Mouse (Mus musculus): ENCODE results near the gene Rapgef2.
A peak's percentile ranks its signal among the peaks of the same experiment; 100 is the strongest.
"Not testable (repeated sequence)": the region's sequence is repeated elsewhere in the genome, so short reads cannot be mapped to it uniquely, and the experiment has no call there.

Rapgef2 gene

GRCm38 (mm10) chr3:79203178-79203577 is 83.1 kb downstream of the Rapgef2 start:
- DNase-seq (ENCODE audit: low spot score) = peak; percentile 90

DNA sequence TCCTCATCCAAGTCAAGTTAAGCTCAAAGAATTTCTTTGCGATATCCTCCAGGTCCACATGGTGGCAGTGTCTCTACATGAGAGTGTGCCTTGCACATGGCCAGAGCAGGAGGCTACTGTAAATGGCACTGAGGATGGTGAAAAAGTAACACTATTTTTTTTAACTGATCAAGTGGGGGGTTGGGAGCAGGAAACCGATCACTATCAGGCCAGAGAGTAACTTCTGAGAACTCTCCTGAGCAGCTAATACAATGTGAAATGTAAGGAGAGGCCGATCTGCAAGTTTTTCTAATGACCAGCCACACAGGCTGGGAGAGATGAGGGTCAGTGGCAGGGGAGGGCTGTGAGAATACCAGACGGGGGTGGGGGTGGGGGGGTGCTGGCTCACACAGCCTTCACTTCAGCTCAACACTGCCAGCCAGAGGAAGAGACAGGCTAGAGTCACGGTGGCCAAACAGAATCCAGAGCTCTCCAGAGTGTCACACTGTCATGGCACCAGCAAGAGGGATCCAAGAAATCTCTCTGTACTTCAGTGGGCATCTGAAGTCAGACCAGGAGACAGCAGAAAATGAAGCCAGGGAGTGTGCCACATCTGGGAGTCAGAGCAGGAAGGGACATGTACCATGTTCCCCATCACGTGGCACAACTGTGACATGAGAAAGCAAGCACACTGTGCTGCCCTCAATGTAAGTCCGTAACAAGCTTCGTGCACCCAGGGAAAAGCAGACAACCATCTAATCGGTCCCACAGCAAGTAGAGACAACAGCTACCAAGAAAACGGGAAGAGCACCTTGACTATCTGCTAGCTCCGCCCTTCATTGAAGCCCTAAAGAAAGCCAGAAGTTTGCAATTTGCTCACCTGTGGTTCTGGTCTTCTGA is 83.8 kb downstream of the Rapgef2 start:
- DNase-seq (ENCODE audit: low spot score) = peak; percentile 85

DNA sequence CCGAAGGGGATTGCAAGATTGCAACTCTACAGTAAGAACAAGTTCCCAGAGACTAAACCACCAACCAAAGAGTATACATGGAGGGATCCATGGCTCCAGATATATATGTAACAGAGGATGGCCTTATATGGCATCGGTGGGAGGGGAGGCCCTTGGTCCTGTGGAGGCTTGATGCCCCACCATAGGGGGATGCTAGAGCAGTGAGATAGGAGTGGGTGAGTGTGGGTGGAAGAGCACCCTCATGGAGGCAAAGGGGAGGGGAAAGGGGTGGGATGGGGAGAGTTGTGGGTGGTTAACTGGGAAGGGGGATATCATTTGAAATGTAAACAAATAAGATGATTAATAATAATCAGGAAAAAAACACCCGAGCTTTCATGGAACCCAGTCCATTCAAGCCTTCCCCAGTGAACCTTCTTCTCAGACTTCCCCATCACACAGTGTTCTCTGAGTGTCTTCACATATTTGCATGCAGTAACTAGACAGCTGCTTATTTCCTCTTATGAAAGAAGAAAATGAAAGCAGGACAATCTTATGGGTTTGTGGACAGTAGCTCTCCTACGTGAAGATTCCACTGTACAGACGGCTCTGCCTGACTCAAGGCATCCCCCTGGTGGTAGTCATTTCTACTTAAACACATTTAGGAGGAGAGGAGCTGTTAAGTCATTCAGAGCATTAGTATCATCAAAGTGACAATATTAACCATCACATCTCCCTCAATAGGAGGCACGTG is 89.4 kb downstream of the Rapgef2 start:
- peak; percentile 79 for DNase-seq (ENCODE audit: low spot score)

- DNase-seq (ENCODE audit: low spot score) = no peak
Observed at GRCm38 (mm10) chr3:79195280-79195679, 91.0 kb downstream of the Rapgef2 start.

DNA sequence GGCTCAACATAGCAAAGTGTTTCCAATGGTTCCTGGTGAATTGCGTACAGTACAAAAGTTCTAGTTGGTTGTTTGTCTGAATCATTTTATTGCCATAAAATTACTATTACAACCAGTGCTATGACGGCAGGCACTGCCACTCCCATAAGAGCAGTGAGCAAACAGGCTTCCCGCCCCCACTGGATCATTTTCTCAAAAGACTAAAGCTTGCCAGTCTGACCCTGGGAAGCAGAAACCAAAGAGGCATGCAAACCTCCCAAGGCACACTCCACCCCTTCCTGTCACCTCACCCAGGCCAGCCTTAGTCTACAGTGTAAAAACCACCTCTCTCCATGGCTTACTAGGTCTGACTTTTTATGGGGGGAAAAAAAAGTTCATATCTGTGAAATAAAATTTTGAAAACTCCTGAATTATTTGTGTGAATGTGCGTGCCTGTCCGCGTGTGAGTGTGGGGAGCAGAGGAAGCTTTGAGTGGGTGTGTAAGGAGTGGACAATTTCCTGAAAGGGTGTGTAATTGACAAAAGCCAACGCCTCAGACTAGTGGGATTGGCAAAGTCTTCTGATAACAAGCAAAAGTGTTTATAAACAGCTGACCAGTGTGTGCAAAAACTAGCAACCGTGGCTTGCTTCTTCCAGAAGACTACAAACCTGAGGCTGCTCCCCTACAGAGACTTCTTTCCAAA is 92.1 kb downstream of the Rapgef2 start:
- no peak for DNase-seq (ENCODE audit: low spot score)

DNA sequence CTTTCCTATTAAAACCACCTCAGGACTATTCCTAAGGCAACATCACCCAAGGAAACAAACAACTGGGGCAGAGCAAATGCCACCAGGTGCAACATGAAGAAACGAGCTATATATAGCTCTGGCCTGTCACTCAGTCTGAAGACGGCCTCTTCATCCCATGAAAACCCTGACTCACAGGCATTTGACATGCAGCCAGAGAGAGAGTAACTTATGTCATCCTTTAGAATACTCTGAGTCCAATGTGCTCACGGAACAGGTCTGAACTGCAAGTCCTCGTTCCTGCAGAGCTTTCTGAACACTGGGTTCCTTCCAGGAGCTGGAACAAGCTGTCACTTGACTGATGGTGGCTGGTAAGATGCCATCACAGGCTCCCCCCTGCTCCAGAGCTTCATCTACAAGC is 93.3 kb downstream of the Rapgef2 start:
- peak; percentile 53 for DNase-seq (ENCODE audit: low spot score)

DNA sequence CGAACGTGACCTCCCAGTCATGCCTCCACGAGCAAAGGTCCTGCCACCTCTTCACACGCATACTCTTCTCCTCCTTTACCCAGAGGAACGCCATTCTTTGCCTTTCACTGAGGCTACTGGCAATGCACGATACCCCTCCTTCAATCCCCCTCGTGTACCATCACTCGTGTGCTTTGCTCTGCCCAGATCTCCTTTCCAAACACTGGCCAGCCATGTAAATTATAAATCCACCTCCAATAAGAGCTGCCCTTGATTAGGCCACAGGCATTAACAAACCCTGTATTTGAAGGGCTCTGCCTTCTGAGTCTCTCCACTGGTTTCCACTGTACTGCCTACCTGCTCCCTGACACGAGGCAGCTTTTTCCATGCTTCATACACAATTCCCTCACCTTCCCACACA is 94.3 kb downstream of the Rapgef2 start:
- DNase-seq (ENCODE audit: low spot score) = no peak

GRCm38 (mm10) chr3:79191471-79191870 is 94.8 kb downstream of the Rapgef2 start:
- DNase-seq (ENCODE audit: low spot score) = no peak

- no peak for DNase-seq (ENCODE audit: low spot score)
Observed at GRCm38 (mm10) chr3:79190377-79190776, 95.9 kb downstream of the Rapgef2 start.

DNA sequence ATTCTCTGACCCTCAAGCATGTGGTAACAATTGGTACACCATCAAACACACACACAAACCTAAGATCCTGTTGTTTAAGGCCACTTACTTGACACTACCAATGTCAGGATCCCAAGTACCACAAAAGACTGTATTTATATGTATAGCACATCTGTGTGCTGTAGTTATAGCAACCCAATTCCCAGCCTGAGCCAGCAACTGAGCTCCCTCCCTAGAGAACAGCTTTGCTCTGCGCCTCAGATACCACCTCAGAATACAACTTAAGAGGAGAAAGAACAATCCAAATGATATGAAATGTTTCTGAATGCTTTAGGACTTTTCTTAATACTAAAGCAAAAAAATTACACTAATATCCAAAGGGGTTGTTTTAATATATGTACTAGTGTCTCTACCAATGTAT is 98.4 kb downstream of the Rapgef2 start:
- DNase-seq (ENCODE audit: low spot score) = no peak

DNA sequence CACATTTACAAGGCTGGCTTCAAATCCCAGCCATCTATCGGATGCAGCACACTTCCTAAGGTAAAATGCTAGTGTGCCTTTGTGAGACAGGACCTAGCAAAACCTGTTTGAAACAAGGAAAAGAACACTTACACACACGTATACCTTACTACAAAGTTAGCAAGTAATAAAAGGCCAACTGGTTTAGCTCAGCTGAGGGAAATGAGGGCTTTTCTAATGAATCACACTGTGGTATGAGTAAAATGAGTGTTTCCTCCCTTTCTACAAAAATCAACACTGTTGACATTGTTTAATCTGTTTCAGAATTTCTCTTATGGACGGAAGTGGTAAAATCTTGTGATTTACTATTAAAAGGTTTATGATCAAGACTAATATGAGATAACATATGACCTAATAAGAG is 104.0 kb downstream of the Rapgef2 start:
- DNase-seq (ENCODE audit: low spot score) = no peak

DNA sequence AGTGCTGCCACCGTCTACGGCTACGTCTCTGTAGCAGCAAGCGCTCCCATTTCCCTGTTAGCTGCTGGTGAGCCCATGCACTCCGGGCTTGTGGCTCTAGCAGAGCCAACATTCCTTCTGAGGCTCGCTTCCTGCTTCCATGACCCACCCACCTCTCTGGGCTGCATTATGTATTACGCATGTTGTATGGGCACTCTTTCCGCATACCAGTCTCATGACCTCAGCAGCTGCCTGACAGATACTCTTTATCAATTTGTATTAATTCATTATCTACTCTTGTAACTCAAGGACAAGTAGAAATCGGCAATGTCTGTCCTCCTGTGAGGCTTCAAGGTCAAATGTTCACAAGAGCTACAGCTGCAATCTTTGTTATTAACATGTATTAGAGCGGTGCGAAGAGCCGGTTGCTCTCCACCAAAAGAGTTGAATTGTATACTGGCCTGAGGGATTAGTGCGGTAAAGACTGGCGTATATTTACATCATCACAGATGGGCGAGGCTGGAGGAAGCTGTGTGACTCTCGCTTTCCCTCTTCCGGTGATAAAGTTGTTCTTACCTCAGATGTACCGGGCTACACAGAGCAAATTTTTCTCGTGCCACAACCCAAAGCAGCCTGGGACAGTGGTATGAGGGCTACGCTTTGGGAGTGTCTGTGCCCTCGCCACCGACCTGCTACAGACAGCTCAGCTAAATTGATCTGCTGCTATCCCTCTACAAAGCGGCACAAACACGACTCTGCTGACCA is 104.9 kb downstream of the Rapgef2 start:
- DNase-seq (ENCODE audit: low spot score) = peak; percentile 91

GRCm38 (mm10) chr3:79180086-79180485 is 106.2 kb downstream of the Rapgef2 start:
- no peak for DNase-seq (ENCODE audit: low spot score)

GRCm38 (mm10) chr3:79179499-79180053 is 106.7 kb downstream of the Rapgef2 start:
- DNase-seq (ENCODE audit: low spot score) = no peak

DNA sequence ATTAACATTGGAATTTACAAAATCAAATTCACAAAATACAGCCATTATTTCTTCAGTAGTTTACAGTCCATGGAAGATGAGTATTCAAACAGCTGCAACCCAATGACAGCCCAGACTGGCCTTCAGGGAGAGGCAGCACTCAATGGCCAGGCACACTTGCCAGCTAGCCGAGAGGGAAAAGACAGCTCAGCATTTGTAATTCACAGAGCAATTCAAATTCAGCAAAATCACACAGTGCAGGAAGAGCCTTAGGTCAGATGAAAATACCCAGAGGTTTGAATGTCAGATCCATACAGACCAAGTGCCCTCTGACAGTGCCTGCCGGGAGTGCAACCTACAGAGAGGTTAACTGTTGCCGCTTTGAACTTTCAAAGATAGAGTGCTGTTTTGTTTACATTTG is 107.6 kb downstream of the Rapgef2 start:
- DNase-seq (ENCODE audit: low spot score) = no peak

DNA sequence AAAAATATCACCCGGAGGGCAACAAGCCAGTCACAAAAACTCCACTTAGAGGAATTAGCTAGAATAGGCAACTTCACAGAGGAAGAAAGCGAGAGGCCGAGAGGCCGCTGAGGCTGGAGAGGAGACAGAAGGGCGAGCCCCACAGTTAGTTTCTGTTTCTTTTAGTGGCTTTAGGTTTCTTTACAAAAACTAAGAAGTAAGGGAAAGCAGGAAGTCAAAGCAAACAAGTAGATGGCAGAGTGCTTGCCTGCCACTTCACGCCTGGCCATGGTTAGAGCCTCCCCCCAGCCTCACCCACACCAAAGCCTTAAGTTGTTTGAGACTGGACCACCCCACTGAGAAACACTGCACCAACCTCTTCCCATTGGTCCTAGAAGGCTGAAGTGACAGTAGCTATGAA is 108.2 kb downstream of the Rapgef2 start:
- DNase-seq (ENCODE audit: low spot score) = no peak

DNA sequence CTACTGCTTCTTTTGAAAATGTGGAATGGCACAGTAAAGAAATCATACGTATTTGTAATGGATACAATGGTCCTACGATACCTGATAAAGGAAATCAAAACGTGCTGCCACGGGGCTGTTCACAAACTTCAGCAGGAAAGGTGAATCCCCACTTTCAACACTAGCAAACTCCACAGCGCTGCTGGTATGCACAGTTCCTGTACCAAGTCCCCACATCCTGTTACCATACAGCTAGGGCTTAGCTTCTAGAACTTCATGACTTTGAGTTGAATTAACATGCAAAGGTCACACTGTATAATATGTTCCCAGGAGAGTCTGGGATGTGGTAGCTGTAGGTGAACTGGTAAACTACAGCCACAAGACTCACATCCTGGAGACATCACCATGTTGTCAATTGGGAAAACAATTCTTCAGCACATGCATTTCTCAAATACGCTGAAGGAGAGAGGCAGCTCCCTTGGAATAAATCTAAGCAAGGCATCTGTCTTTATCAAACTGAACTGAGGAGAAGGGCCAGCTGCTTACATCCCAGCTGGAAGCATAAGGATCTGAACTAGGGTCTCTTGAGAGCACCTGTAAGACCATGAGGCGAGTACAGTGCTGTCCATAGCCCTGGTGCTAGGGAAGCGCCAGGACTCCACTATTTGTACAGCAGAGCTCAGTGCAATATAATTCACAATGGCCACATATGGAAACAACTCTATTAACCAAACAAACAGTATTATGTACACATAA is 109.0 kb downstream of the Rapgef2 start:
- DNase-seq (ENCODE audit: low spot score) = no peak

GRCm38 (mm10) chr3:79174168-79174567 is 112.1 kb downstream of the Rapgef2 start:
- no peak for DNase-seq (ENCODE audit: low spot score)

GRCm38 (mm10) chr3:79173291-79173690 is 113.0 kb downstream of the Rapgef2 start:
- DNase-seq (ENCODE audit: low spot score) = no peak

GRCm38 (mm10) chr3:79171146-79171545 is 115.2 kb downstream of the Rapgef2 start:
- DNase-seq (ENCODE audit: low spot score) = not testable (repeated sequence)
